Mouse (Mus musculus): Measurements from ENCODE around the gene Zdhhc11. TPM values are rescaled to one million over a fixed set of nuclear protein-coding genes. Genes with fewer than 3 reads are reported as not detected.
A peak's percentile ranks its signal among the peaks of the same experiment; 100 is the strongest.
"Not testable (repeated sequence)": the region's sequence is repeated elsewhere in the genome, so short reads cannot be mapped to it uniquely, and the experiment has no call there.

Zdhhc11 gene
- total RNA-seq, 2 experiments from 2014 or later, result not detected

DNA sequence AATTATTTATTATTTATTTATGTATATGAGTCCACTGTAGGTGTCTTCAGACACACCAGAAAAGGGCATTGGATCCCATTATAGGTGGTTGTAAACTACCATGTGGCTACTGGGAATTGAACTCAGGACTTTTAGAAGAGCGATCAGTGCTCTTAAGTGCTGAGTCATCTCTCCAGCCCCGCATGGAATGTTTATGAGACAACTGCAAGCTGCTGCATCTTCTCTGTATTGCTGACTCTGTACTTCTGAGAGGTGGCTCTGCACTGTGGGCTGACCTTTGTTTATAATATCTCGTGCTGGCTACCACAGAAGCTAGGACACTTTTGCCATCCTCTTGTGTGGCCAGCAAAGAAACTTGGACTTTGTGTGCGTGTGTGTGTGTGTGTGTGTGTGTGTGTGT lies 37.8 kb downstream of the Zdhhc11 start:
- DNase-seq (ENCODE audit: low spot score in 2 of 2), result no peak

DNA sequence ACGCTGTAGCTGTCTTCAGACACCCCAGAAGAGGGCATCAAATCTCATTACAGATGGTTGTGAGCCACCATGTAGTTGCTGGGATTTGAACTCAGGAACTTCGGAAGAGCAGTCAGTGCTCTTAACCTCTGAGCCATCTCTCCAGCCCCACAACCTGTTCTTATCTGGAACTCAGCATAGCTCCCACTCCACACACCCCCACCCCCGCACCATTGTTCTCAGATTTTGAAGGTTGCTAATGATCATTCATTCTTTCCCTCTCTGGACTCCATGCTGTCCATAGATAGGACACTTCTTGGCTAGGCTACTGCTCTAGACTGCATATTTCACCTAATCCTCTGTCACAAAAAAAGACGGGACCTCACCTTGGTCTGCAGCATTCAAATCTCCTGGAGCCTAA lies 43.2 kb downstream of the Zdhhc11 start:
- not testable (repeated sequence) for DNase-seq (ENCODE audit: low spot score in 2 of 2)

DNA sequence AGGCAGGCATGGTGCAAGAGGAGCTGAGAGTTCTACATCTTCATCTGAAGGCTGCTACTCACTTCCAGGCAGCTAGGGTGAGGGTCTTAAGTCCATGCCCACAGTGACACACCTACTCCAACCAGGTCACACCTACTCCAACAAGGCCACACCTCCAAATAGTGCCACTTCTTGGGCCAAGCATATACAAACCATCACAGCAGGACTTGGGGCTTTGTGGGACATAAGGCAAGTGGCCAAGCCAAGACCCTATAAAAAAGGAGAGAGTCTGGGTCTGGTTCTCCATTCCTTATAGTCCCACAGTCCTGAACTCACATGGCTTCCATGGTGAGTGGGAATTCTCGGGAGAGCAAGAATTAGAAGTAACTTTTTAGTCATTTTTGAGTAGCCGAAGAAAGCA lies 44.6 kb downstream of the Zdhhc11 start:
- DNase-seq (ENCODE audit: low spot score in 2 of 2), result not testable (repeated sequence)

DNA sequence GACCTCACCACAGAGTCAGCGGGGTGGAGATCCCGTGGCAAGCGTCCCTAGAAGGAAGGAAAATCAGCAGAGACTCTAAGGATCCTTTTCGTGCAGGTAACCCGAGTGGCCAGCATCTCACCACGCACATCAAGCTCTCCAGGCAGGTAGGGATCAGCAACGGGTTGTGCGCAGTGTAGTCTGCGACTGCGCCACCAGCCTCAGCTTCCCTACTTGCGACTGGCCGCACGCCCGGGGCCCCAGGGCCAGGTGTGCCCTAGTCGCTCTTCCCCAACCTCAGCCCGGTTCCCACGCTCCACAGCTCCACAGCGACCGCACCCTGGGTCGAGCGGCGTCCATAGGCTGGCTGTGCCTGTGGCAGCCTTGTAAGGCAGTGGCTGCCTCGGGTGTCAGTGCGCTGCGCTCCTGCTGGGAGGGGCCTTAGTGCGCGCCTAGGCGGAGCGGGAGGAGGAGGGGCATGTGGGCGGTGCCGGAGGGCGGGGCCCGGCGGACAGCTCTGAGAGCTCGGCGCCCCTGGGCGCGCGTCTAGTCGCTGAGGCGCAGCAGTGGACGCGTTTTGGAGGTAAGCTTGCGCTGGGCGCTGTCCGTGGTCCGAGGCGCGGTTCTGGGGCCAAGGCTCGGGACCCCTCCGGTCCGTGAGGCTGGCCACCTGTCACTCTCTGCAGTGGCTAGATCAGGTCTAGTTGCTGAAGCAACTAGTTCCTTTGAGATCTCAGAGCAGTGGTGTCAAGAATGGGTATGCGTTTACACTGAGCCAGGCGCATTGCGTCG lies 45.5 kb downstream of the Zdhhc11 start, which contains the start of gene Tppp:
Gene Tppp (plus strand): TSS at position 460 of the 771 bp plus-strand sequence.
- DNase-seq (ENCODE audit: low spot score in 2 of 2), result peak; percentile 94 to 96

DNA sequence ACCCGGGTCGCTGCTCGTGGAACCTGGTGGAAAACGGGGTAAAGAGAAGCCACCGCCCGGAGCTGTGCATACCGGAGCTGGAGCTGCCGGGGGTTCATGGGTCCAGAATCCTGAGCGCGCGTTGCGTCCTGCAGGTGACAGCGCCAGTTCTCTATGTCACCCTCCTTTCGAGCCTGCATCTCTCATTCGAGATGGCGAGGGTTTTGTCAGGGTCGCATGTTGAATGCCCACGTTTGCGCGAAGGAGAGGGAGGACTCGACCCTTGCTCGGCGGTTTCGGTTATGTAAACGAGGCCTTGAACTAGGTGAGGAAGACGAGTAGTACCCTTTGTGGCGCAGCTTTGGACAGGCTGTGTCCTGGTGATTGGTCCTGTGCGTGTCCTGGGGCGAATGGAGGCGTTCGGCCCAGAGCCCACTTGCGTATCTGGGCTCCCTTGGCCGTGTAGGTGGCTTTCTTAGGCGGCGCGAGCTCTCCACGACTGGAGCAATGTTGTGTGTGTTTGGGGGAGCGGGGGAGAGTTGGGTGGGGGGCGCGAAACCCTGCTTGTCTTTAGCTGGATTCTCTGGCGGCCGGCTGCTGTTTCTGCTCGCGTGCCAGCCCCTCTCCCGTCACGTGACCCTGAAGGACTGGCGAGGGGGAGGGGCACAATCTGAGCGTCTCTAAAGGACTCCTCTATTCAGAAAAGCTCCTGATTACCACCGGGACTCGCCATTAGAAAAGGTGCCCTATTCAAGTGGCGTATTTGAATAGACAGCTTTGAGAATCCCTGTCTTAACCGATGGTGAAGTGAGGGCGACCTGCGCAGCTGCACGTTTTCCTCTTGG lies 46.4 kb downstream of the Zdhhc11 start:
- DNase-seq (ENCODE audit: low spot score in 2 of 2), result peak; percentile 77 to 82

DNA sequence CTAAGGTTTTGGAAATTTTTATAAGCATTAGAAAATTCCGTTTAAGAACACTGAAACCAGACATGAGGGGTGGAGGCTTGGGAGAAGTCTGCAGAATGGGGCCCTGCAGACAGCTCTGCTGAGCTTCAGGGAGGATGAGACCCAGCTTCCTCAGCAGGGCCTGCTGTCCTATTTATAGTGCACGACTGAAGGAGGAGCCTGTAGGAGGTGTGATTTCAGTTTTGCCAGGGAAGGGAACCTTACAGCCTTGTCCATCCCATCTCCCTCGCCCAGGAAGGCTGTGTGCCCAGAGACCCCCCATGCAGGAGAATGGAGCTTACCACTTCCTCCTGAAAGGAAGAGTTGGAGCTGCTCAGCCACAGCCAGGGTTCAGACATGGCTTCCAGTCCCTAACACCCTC lies 47.0 kb downstream of the Zdhhc11 start:
- DNase-seq (ENCODE audit: low spot score in 2 of 2), result peak; percentile 64 to 66

DNA sequence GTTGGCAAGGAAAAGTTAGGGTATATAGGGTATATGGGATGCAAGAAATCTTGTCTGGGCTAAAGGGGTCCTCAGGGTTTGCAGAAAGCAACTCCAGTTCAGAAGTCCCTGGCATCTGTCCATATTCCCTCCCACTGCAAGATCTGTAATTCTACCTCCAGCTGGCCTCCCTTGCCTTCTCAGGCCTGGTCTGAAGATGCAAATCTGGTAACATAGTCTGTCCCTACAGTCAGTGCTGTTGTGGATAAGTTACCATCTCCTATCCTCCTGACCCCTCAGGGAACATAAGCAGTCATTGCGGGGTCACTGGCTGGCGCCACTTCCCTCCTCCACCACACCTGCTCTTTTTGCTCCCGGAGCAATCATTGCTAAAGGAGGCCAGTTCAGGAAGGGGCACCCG lies 52.3 kb downstream of the Zdhhc11 start:
- no peak for DNase-seq (ENCODE audit: low spot score in 2 of 2)

DNA sequence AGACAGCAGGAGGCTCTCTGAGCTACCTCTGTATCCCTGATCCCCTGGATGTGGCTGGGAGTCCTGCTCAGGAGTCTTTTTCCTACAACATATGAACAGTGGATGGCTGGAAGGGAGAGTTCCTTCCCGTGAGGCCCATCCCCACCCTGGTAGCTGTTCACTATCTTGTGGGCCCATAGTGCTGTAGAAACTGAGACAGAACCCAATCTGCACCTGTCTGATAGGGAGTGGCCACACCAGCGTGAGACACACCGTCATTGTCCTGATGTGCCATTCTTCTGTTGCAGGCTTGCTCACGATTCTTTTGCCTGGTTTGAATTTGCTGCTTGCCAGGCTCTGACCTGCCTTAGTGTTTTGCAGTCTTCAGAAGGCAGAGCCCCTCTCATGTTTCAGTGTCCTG lies 53.8 kb downstream of the Zdhhc11 start:
- no peak for DNase-seq (ENCODE audit: low spot score in 2 of 2)

DNA sequence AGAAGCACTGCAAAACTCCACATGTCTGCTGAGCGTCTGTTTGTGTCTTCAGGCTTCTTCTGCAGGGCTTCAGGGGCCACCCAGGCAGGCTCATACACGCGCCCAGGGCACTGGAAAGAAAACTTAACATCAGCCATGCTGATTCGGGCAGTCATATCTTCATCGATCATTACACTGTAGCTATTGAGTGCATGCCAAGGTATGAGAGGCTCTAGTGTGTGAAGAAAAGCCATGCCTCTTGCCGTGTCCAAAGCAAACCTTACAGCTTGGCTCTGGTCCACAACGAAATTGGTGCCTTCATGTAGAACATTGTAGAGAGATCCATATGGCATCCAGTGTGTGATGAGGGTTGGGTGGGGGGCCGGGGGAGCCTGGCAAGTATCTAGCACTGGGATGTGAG lies 55.4 kb downstream of the Zdhhc11 start:
- DNase-seq (ENCODE audit: low spot score in 2 of 2), result not testable (repeated sequence)

DNA sequence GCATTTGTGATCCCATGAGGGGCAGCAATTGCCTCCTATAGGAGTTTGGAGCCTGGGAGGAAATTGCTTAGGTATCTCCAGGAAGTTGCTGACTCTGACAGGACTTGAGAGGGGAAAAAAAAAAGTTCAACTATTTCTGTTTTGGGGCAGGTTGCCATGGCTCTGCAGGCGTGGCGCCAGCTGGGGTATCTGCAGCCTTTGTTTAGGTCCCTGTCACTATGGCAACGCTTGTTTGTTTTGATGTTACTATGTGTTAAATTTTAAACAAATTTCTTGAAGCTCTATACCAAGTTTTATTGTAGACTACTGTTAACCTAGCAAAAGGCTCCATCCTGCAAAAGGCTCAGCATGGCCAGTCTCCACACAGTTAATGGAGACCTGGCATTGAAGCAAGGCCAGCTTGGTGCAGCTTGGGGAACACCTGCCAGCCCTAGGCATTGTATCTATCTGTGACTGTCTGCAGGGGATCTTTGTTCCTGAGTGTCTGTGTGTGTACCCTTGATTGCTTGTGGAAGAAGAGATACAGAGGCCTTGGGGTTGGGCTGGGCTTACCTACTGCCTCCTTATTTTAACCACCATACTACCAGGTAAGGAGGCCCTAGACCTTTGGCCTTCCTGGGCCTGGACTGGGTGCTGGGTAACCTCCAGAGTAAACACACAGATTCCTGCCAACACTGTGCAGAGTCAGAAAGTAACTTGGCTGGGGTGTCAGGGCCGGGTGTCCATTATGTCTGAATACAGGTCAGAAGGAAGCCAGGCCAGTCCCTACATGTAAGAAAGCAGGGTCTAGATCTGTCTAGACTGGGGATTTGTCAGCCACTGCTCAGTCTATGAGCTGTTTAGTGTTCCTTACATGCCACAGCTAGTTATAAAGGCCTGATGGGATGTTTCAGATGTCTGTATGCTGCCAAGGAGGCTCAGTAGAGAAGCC lies 61.8 kb downstream of the Zdhhc11 start:
- DNase-seq (ENCODE audit: low spot score in 2 of 2), result no peak

DNA sequence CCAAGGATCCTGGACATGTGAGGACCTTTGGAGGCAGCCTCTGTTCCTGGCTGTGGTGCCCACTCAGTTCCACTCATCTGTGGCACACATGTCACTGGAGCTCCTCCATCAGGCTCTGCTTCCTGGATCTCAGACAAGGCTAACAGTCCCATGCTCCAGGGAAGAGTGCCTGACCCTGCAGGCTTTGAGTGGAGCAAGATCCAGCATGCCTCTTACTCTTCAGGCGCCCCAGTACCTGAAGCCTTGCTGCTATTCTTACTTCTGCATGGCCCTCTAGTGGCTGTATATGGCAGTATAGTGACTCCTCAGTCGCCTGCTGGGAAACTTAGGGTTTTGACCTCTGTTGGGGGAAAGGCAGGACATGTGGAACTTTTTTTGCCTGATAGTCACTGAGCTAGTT lies 62.6 kb downstream of the Zdhhc11 start:
- peak; percentile 25 to 30 for DNase-seq (ENCODE audit: low spot score in 2 of 2)

DNA sequence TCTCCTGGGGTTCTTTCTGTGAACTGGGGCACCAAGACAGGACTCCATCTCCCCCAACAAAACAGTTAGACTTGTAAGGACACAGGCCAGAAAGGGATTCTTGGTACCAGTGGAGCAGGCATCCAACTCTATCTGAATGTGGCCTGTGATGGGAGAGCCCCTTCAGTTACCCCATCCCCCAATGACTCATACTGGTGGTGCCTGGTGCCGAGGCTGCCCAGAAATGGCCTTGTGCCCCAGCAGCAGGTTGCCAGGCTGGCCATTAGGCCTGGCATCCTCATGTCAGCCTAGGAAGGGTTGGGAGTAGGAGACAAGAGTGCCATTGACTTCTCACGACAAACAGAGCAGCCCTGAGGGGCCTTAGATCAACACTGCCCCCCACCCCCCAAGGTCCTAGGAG lies 64.5 kb downstream of the Zdhhc11 start:
- DNase-seq (ENCODE audit: low spot score in 2 of 2), result no peak

DNA sequence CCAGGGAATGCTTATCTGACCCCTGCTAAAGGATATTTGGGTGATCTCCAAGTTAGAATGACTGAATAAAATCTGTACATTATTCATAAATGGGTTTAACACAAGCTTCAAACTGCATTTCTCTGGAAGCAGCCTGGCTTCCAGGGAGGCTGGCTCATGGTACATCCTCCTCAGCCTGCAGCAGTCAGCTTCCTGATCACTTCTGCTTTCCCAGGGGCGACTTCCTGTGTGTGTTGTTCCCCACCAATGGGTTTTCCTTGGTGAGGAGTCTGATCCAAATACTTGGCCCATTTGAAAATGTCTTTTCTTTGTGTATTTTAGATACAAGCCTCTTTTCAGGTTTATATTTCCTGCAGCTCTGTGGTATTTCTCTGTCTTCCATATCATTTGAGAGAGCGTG lies 65.4 kb downstream of the Zdhhc11 start:
- no peak for DNase-seq (ENCODE audit: low spot score in 2 of 2)

DNA sequence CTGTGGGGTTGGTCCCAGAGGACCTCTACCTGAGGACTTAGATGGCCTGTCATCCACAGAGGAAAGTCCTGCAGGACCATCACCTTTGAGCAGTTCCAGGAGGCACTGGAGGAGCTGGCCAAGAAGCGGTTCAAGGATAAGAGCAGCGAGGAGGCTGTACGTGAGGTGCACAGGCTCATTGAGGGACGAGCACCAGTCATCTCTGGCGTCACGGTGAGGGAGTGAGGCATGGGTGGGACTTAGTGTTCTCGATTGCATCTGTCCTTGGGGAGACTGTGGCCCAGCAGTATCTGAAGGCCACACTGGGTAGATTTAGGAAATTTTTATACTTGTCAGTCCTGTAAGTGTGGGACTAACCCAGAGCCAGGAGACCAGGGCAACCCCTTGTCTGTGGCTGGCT lies 67.0 kb downstream of the Zdhhc11 start:
- DNase-seq (ENCODE audit: low spot score in 2 of 2), result no peak

DNA sequence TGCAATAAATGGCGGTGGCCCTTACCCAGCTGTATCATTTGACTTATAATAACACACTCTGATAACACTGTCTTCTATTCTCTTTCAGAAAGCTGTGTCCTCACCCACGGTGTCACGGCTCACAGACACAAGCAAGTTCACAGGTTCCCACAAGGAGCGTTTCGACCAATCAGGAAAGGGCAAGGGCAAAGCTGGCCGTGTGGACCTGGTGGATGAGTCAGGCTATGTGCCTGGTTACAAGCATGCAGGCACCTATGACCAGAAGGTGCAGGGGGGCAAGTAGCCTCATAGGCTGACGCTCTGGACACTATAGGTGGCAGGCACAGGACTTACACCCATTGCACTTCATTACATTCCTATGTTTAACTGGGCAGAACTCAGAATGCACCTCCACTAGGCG lies 67.5 kb downstream of the Zdhhc11 start:
- DNase-seq (ENCODE audit: low spot score in 2 of 2), result no peak

DNA sequence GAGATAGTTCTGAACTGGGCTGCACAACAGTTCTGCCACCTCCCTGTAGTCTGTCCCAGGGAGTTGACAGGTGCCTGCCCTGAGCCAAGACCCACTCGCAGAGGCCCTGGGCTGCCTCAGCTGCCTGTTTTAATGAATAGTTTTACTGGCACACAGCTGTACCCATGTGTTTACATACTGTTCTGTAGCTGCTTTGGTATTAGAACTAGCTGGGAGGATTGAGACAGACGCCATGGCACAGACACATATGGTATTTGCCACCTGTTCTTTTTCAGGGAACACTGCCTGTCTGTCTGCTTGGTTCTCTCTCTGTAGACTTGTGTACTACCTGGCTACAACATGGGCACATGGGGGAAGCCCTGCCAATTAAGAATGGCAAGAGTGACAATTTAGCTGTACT lies 71.1 kb downstream of the Zdhhc11 start:
- DNase-seq (ENCODE audit: low spot score in 2 of 2), result no peak

DNA sequence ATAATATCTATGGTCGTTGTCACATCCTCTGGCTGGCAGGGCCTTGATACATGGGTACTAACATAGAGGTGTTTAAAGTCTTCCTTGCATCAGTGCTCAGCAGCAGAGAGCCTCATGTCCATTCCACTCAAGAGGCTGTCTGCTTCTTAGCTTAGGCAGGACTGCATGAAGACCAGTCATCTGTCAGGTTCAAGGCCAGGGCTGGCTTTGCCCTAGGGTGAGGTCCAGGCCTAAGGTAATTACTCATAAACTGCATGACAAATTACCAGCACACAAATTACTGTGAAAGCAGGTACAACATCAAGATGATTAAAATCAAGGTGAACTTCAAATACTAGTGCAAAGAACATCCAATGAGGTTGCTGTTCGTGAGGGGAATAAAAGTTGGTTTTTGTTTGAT lies 72.1 kb downstream of the Zdhhc11 start:
- DNase-seq (ENCODE audit: low spot score in 2 of 2), result no peak

DNA sequence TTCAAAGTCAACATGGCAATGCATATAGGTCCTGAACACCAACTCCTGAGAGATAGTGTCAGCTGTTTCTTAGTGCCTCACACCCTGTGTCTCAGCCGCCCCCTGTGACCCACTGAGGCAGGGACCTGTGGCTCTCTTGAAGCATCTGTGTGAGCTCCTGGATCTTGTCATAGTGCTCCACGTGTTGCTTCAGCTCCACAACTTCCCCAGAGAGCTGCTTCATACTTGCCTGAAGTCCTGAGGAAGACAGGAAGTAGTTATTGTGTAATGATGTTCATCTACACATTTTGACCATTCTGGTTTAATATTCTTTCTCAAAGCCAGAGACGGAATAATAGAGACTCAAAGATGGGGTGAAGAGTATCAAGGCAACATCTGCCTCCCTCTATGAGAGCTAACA lies 76.3 kb downstream of the Zdhhc11 start:
- DNase-seq (ENCODE audit: low spot score in 2 of 2), result no peak
